Mouse (Mus musculus) intestine, embryonic 16.5 days (tissue): Measurements from ENCODE around the gene Tnfrsf14. TPM values are rescaled to one million over a fixed set of nuclear protein-coding genes. Genes with fewer than 3 reads are reported as not detected.

Experiments
- ATAC-seq: fragments of 200-750 bp; cut with Nextera tagmentation; 2 replicates; pipeline ENCODE4 v1.8.0; 2017; ENCODE audit warnings: moderate TSS enrichment, moderate library complexity
- H3K27ac ChIP-seq: fragments of 300-500 bp; sonication (generic); 2 replicates; pipeline ENCODE4 v1.5.1; 2014; ENCODE audit warnings: mild to moderate bottlenecking, low read length
- H3K27me3 ChIP-seq: fragments of 300-500 bp; sonication (generic); replicated peaks from 2 replicates; pipeline ENCODE4 v1.6.1; 2014; ENCODE audit warnings: low read length, control low read depth, mixed read lengths; ENCODE audit not compliant: control insufficient read depth, insufficient read depth
- H3K36me3 ChIP-seq: fragments of 300-500 bp; sonication (generic); 2 replicates; pipeline ENCODE4 v1.6.1; 2014; ENCODE audit warnings: low read length, control low read depth; ENCODE audit not compliant: control insufficient read depth, insufficient read depth
- H3K4me1 ChIP-seq: fragments of 300-500 bp; sonication (generic); 2 replicates; pipeline ENCODE4 v1.6.1; 2014; ENCODE audit warnings: low read length, control low read depth, mixed read lengths; ENCODE audit not compliant: control insufficient read depth, insufficient read depth
- H3K4me2 ChIP-seq: fragments of 300-500 bp; sonication (generic); 2 replicates; pipeline ENCODE4 v1.6.1; 2014; ENCODE audit warnings: low read depth, low read length, control low read depth
- H3K4me3 ChIP-seq: fragments of 300-500 bp; sonication (generic); 2 replicates; pipeline ENCODE4 v1.5.1; 2014; ENCODE audit warnings: mild to moderate bottlenecking, low read length
- H3K9ac ChIP-seq: fragments of 300-500 bp; sonication (generic); 2 replicates; pipeline ENCODE4 v1.6.1; 2014; ENCODE audit warnings: low read depth, low read length
- H3K9me3 ChIP-seq: fragments of 300-500 bp; sonication (generic); 2 replicates; pipeline ENCODE4 v1.6.1; 2016; ENCODE audit warnings: low read length, control low read depth; ENCODE audit not compliant: control insufficient read depth
- WGBS: fragments of 180-500 bp; shearing (Covaris S2); extraction: QIAGEN DNeasy Blood & Tissue Kit; methylation state at CpG from one replicate; pipeline ENCODE4 v1.1.7; 2014; 5-methylcytosine and 5-hydroxymethylcytosine counted together
- polyA plus RNA-seq: library from polyadenylated mRNA; unstranded; fragments of >200 nt; fragmentation: Nextera tagmentation; extraction: Ambion mirVana; gene quantifications from 2 replicates; pipeline ENCODE4 v1.2.1, GENCODE M21; 2015

Gene Tnfrsf14
- polyA plus RNA-seq, 1 experiment from 2014 or later, result 3.5 TPM

GRCm38 (mm10) chr4:154890887-154891286 is 37.5 kb downstream of the Tnfrsf14 start:
- Histone ChIP-seq H3K4me1 (no peaks in the 10 kb centered on the region), H3K27me3 (no peaks in the 10 kb centered on the region), H3K4me3 (no peak overlapping the region), H3K27ac (no peak overlapping the region), H3K36me3 (no peaks in the 10 kb centered on the region), H3K9me3 (no peaks in the 10 kb centered on the region), H3K4me2 (no peak overlapping the region), H3K9ac (no peak overlapping the region)
- 85% methylated on average over 14 of the region's 14 CpGs for WGBS
- no peak for ATAC-seq

- Histone ChIP-seq H3K4me3 (no peak overlapping the region), H3K4me1 (no peaks in the 10 kb centered on the region), H3K36me3 (no peaks in the 10 kb centered on the region), H3K9ac (no peak overlapping the region), H3K4me2 (no peak overlapping the region), H3K27ac (no peak overlapping the region), H3K27me3 (no peaks in the 10 kb centered on the region), H3K9me3 (no peaks in the 10 kb centered on the region)
- 79% methylated on average over 15 of the region's 15 CpGs for WGBS
- ATAC-seq, result no peak
Observed at GRCm38 (mm10) chr4:154887593-154888250, 40.6 kb downstream of the Tnfrsf14 start.

- Histone ChIP-seq H3K4me2 (no peak overlapping the region), H3K9me3 (no peaks in the 10 kb centered on the region), H3K4me3 (no peak overlapping the region), H3K36me3 (no peaks in the 10 kb centered on the region), H3K4me1 (no peaks in the 10 kb centered on the region; the same call in 1 of the 2 replicates), H3K9ac (peak overlapping the region; percentile 24; the same call in 1 of the 2 replicates), H3K27me3 (no peaks in the 10 kb centered on the region), H3K27ac (no peak overlapping the region)
- ATAC-seq, result no peak
- 70% methylated on average over 13 of the region's 13 CpGs for WGBS
Observed at GRCm38 (mm10) chr4:154886876-154887592, 41.3 kb downstream of the Tnfrsf14 start.

- H3K27me3 ChIP-seq, result 0 out of 2 replicates have a peak, but pooled peaks cover 2% of the 10 kb centered on the region
- H3K36me3 ChIP-seq, result no peaks in the 10 kb centered on the region
- 73% methylated on average over 11 of the region's 11 CpGs for WGBS
- no peaks in the 10 kb centered on the region for H3K9me3 ChIP-seq
- H3K9ac ChIP-seq, result no peak overlapping the region
- no peak overlapping the region for H3K4me2 ChIP-seq
- no peak overlapping the region for H3K4me3 ChIP-seq
- H3K4me1 ChIP-seq, result no peaks in the 10 kb centered on the region; the same call in 1 of the 2 replicates
- ATAC-seq, result no peak
- H3K27ac ChIP-seq, result no peak overlapping the region
Observed at GRCm38 (mm10) chr4:154885416-154885815, 42.9 kb downstream of the Tnfrsf14 start.

GRCm38 (mm10) chr4:154882014-154882659 is 46.2 kb downstream of the Tnfrsf14 start:
- Histone ChIP-seq H3K9ac (0 out of 2 replicates have a peak overlapping the region, but pooled peaks have one; percentile 0), H3K4me3 (no peak overlapping the region), H3K4me1 (no peaks in the 10 kb centered on the region; the same call in none of the 2 replicates), H3K27ac (no peak overlapping the region), H3K27me3 (0 out of 2 replicates have a peak, but pooled peaks cover 2% of the 10 kb centered on the region), H3K4me2 (no peak overlapping the region), H3K9me3 (no peaks in the 10 kb centered on the region), H3K36me3 (no peaks in the 10 kb centered on the region)
- 23% methylated on average over 14 of the region's 14 CpGs for WGBS
- ATAC-seq, result no peak

GRCm38 (mm10) chr4:154880730-154881129 is 47.6 kb downstream of the Tnfrsf14 start:
- H3K4me2 ChIP-seq, result no peak overlapping the region
- H3K9me3 ChIP-seq, result no peaks in the 10 kb centered on the region
- H3K36me3 ChIP-seq, result no peaks in the 10 kb centered on the region
- no peak overlapping the region for H3K4me3 ChIP-seq
- no peaks in the 10 kb centered on the region; the same call in none of the 2 replicates for H3K4me1 ChIP-seq
- H3K27me3 ChIP-seq, result peaks cover 5% of the 10 kb centered on the region; the same call in 1 of the 2 replicates
- ATAC-seq, result no peak
- H3K9ac ChIP-seq, result no peak overlapping the region
- H3K27ac ChIP-seq, result no peak overlapping the region
- 65% methylated on average over 6 of the region's 6 CpGs for whole genome bisulfite sequencing

GRCm38 (mm10) chr4:154877864-154878548 is 50.4 kb downstream of the Tnfrsf14 start:
- Histone ChIP-seq H3K27me3 (peaks cover 5% of the 10 kb centered on the region; the same call in 1 of the 2 replicates), H3K9me3 (no peaks in the 10 kb centered on the region), H3K4me2 (peak overlapping the region; percentile 56), H3K27ac (peak overlapping the region; percentile 66), H3K4me1 (no peaks in the 10 kb centered on the region; the same call in none of the 2 replicates), H3K36me3 (no peaks in the 10 kb centered on the region), H3K9ac (peak overlapping the region; percentile 43), H3K4me3 (peak overlapping the region; percentile 36)
- peak; percentile 97 for ATAC-seq
- 10% methylated on average over 18 of the region's 18 CpGs for WGBS

- Histone ChIP-seq H3K27ac (no peak overlapping the region), H3K9ac (no peak overlapping the region), H3K4me1 (no peaks in the 10 kb centered on the region), H3K9me3 (no peaks in the 10 kb centered on the region), H3K27me3 (peaks cover 5% of the 10 kb centered on the region; the same call in 1 of the 2 replicates), H3K4me3 (no peak overlapping the region), H3K4me2 (no peak overlapping the region), H3K36me3 (no peaks in the 10 kb centered on the region)
- 69% methylated on average over 6 of the region's 6 CpGs for WGBS
- no peak for ATAC-seq
Observed at GRCm38 (mm10) chr4:154873186-154873585, 55.2 kb downstream of the Tnfrsf14 start.
